Mouse (Mus musculus) CD4-positive, CD25-positive, alpha-beta regulatory T cell, adult 4 months (primary cell): ENCODE results near the gene Gstcd. TPM values are rescaled to one million over a fixed set of nuclear protein-coding genes. Genes with fewer than 3 reads are reported as not detected.

Source experiments
- ATAC-seq: one replicate; pipeline ENCODE4 v1.8.0; 2017
- polyA plus RNA-seq, 2 experiments: library from polyadenylated mRNA; unstranded; fragments of 100-300 nt; shearing (Covaris generic); gene quantifications; one replicate each; pipeline ENCODE4 v1.2.1; 2017

Gstcd gene
- polyA plus RNA-seq, 2 experiments from 2014 or later: 2.1 to 3.8 TPM

- ATAC-seq: no peak
These were observed 152.8 kb downstream of the Gstcd start for GRCm38 (mm10) chr3:132939006-132939405.

GRCm38 (mm10) chr3:132934649-132935048 lies 157.2 kb downstream of the Gstcd start:
- no peak for ATAC-seq

Other genes starting within 250 kb of the Gstcd start
- under 1 TPM; 0.36 to 0.79 TPM for gene Npnt, start 141.7 kb downstream of the Gstcd start, polyA plus RNA-seq
- gene Ints12, start 193 bp downstream of the Gstcd start, polyA plus RNA-seq: 10 to 100 TPM; 19.8 to 21.9 TPM
- not detected for gene Arhgef38, start 142.9 kb upstream of the Gstcd start, polyA plus RNA-seq
- gene Ppa2, start 218.1 kb upstream of the Gstcd start, polyA plus RNA-seq: 10 to 100 TPM; 14.8 to 25.9 TPM